Mouse (Mus musculus) liver, adult 2 months (tissue): ENCODE measurements at regions not wholly inside any gene's neighbourhood (a gene's known extent, or its start where the extent isn't known, plus 50 kb on each side); places are given as distances from the start of the nearest gene placed in this dataset.

ENCODE experiments used
- DNase-seq: peaks from one replicate; pipeline ENCODE4 v3.0.0-alpha.2; 2011; ENCODE audit warnings: low read depth, low spot score; ENCODE audit errors: extremely low read depth
- H3K27ac ChIP-seq: fragments of 200-500 bp; replicated peaks from 2 replicates; pipeline ENCODE4 v1.5.1; 2012; ENCODE audit warnings: low read depth, mild to moderate bottlenecking, control low read depth, inconsistent platforms, low read length; ENCODE audit not compliant: insufficient read depth
- H3K27me3 ChIP-seq: fragments of 200-500 bp; 2 replicates; pipeline ENCODE4 v1.6.1; 2012; ENCODE audit warnings: mild to moderate bottlenecking, moderate library complexity, low read length, inconsistent platforms; ENCODE audit not compliant: control insufficient read depth, insufficient read depth
- H3K36me3 ChIP-seq: fragments of 200-500 bp; 2 replicates; pipeline ENCODE4 v1.6.1; 2012; ENCODE audit warnings: low read length, inconsistent platforms; ENCODE audit not compliant: control insufficient read depth, insufficient read depth
- H3K4me1 ChIP-seq: fragments of 200-500 bp; 2 replicates; pipeline ENCODE4 v1.6.1; 2011; ENCODE audit warnings: low read length; ENCODE audit not compliant: control insufficient read depth, insufficient read depth
- H3K4me3 ChIP-seq: fragments of 200-500 bp; 2 replicates; pipeline ENCODE4 v1.5.1; 2011; ENCODE audit warnings: low read depth, mild to moderate bottlenecking, control low read depth, low read length, moderate library complexity; ENCODE audit not compliant: insufficient read depth
- H3K79me2 ChIP-seq: fragments of 200-500 bp; 2 replicates; pipeline ENCODE4 v1.6.1; 2012; ENCODE audit warnings: inconsistent platforms, mild to moderate bottlenecking, low read length, moderate library complexity; ENCODE audit not compliant: control insufficient read depth, insufficient read depth
- H3K9ac ChIP-seq: fragments of 200-500 bp; 2 replicates; pipeline ENCODE4 v1.6.1; 2012; ENCODE audit warnings: low read depth, mild to moderate bottlenecking, control low read depth, inconsistent platforms, low read length
- CTCF ChIP-seq: fragments of 200-500 bp; IDR thresholded peaks from 2 replicates; pipeline ENCODE4 v1.5.1; 2011; ENCODE audit warnings: low read depth, low read length, control low read depth
- POLR2A ChIP-seq: fragments of 200-500 bp; IDR thresholded peaks from 2 replicates; pipeline ENCODE4 v1.6.1; 2011; ENCODE audit warnings: low read length, control low read depth; ENCODE audit not compliant: insufficient read depth; ENCODE audit errors: extremely low read depth
- WGBS: fragments of 180-500 bp; shearing (Covaris S2); methylation state at CpG from one replicate; pipeline ENCODE4 v1.1.7; 2018; 5-methylcytosine and 5-hydroxymethylcytosine counted together

- Histone ChIP-seq H3K4me1 (no peaks in the 10 kb centered on the region), H3K79me2 (no peaks in the 10 kb centered on the region), H3K9ac (no peak overlapping the region), H3K27me3 (no peaks in the 10 kb centered on the region), H3K27ac (no peak overlapping the region), H3K4me3 (no peak overlapping the region), H3K36me3 (no peaks in the 10 kb centered on the region)
- TF ChIP-seq CTCF (no peak), POLR2A (no peak)
- no peak for DNase-seq
- WGBS = 92% methylated on average over 4 of the region's 4 CpGs
Measured at GRCm38 (mm10) chr8:115411061-115411460, 296.5 kb downstream of the Maf start.

DNA sequence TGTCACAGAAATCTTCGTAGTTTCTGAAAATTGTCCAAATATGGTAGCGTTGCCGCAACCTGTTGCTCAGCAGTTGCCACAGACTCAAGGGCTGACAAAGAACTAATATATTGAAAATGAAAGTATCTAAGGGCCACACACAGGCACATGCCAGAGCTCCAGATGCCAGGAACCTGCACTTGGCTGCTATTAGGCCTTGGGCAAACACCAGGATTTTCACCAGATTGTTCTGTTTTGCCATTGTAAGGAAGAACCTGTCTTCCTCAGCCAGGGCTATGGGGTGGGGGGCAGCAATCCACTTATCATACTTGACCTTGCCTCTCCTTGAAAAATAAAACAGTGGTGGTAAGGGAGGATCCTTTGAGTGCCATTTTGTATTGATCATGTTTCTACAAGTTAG lies 297.4 kb downstream of the Maf start:
- H3K4me3 ChIP-seq = no peak overlapping the region
- no peaks in the 10 kb centered on the region for H3K36me3 ChIP-seq
- no peaks in the 10 kb centered on the region for H3K4me1 ChIP-seq
- TF ChIP-seq POLR2A = no peak
- no peak for TF ChIP-seq CTCF
- no peak overlapping the region for H3K27ac ChIP-seq
- H3K79me2 ChIP-seq = no peaks in the 10 kb centered on the region
- H3K27me3 ChIP-seq = no peaks in the 10 kb centered on the region
- no peak overlapping the region for H3K9ac ChIP-seq
- peak; percentile 53 for DNase-seq
- 92% methylated on average over 3 of the region's 3 CpGs for WGBS

DNA sequence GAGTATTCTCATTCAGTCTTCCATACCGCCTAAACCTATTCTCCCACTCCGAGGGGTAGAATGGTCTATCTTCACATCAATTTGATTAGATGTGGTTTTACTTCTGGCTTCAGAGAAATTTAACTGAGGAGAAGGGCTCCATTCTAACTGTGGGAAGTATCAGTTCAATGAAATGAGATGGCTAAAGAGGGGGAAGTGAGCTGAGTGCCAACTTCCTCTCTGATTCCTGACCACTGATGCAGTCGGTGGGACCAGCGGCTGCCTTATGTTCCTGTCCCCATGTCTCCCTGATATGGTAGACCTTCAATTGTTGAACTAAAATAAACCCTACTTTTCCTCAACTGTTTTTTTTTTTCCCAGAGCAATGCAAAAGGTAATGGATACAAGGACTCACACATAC lies 300.1 kb downstream of the Maf start:
- TF ChIP-seq POLR2A (no peak), CTCF (no peak)
- 88% methylated on average over 4 of the region's 4 CpGs for WGBS
- no peaks in the 10 kb centered on the region for H3K36me3 ChIP-seq

GRCm38 (mm10) chr8:115403601-115404000 lies 304.0 kb downstream of the Maf start:
- TF ChIP-seq CTCF = no peak
- no peak for TF ChIP-seq POLR2A
- WGBS = 72% methylated on average over 4 of the region's 4 CpGs

More for the DNA sequence above, 300.1 kb downstream of the Maf start:
- no peak overlapping the region for H3K27ac ChIP-seq
- no peak for DNase-seq
- no peaks in the 10 kb centered on the region for H3K4me1 ChIP-seq
- no peak overlapping the region for H3K4me3 ChIP-seq
- H3K79me2 ChIP-seq = no peaks in the 10 kb centered on the region
- H3K27me3 ChIP-seq = no peaks in the 10 kb centered on the region
- H3K9ac ChIP-seq = no peak overlapping the region

GRCm38 (mm10) chr8:115402471-115403197 lies 305.0 kb downstream of the Maf start:
- no peak overlapping the region for H3K4me3 ChIP-seq
- no peak overlapping the region for H3K27ac ChIP-seq
- TF ChIP-seq POLR2A (no peak), CTCF (peak; percentile 52)
- WGBS = 69% methylated on average over 10 of the region's 10 CpGs
- H3K4me1 ChIP-seq = no peaks in the 10 kb centered on the region
- no peaks in the 10 kb centered on the region for H3K79me2 ChIP-seq
- DNase-seq = no peak
- no peaks in the 10 kb centered on the region for H3K27me3 ChIP-seq
- no peaks in the 10 kb centered on the region for H3K36me3 ChIP-seq
- H3K9ac ChIP-seq = no peak overlapping the region

More at GRCm38 (mm10) chr8:115403601-115404000, 304.0 kb downstream of the Maf start:
- Histone ChIP-seq H3K27ac (no peak overlapping the region), H3K4me3 (no peak overlapping the region), H3K27me3 (no peaks in the 10 kb centered on the region), H3K9ac (no peak overlapping the region), H3K4me1 (no peaks in the 10 kb centered on the region), H3K36me3 (no peaks in the 10 kb centered on the region), H3K79me2 (no peaks in the 10 kb centered on the region)
- no peak for DNase-seq
